Mouse (Mus musculus) C3H10T1/2 (cell line): ENCODE results near the gene Rab5if. TPM values are rescaled to one million over a fixed set of nuclear protein-coding genes. Genes with fewer than 3 reads are reported as not detected.

Experiments
- polyA plus RNA-seq, 2 experiments: library from polyadenylated mRNA; unstranded; fragments of >200 nt; fragmentation: generic; extraction: Trizol; gene quantifications; one replicate each; pipeline ENCODE4 v1.2.1; 2012; ENCODE audit warnings: missing spikeins in 2 of 2

The Rab5if gene
- 100 to 1,000 TPM; 129 to 173 TPM for polyA plus RNA-seq

GRCm38 (mm10) chr2:156862772-156863486, at the start of gene Rab5if:
Rab5if (plus strand) TSS chr2:156863128.

GRCm38 (mm10) chr2:156839319-156840191, 23.4 kb upstream of the Rab5if start, which contains the start of gene Tgif2:
Tgif2 (plus strand) TSS chr2:156840007.

GRCm38 (mm10) chr2:156857835-156858234, 5.1 kb upstream of the Rab5if start, which contains the start of gene 4930518I15Rik:
4930518I15Rik (minus strand) TSS chr2:156857946.

GRCm38 (mm10) chr2:156887017-156887416, 24.1 kb downstream of the Rab5if start, which contains the start of gene Sla2:
Sla2 (minus strand) TSS chr2:156887192.

Other genes with a start within 250 kb of the Rab5if start
- 10 to 100 TPM; 24.8 to 48.9 TPM for gene Dlgap4, start 249.4 kb upstream of the Rab5if start, polyA plus RNA-seq
- 10 to 100 TPM in 1 of 2 experiments, 1 to 10 TPM in 1; 2.9 to 24.5 TPM for gene Myl9, start 87.7 kb upstream of the Rab5if start, polyA plus RNA-seq
- 1 to 10 TPM in 1 of 2 experiments, under 1 TPM in 1; 0.70 to 2.3 TPM for gene Tgif2, start 23.1 kb upstream of the Rab5if start, polyA plus RNA-seq
- gene 4930518I15Rik, start 5.2 kb upstream of the Rab5if start, polyA plus RNA-seq, result 1 to 10 TPM in 1 of 2 experiments, under 1 TPM in 1; 0.06 to 1.0 TPM
- gene Sla2, start 24.1 kb downstream of the Rab5if start, polyA plus RNA-seq, result under 1 TPM; 0.37 to 0.57 TPM
- 10 to 100 TPM; 15.8 to 63.3 TPM for gene Ndrg3, start 128.9 kb downstream of the Rab5if start, polyA plus RNA-seq
- gene Dsn1, start 144.0 kb downstream of the Rab5if start, polyA plus RNA-seq, result 1 to 10 TPM; 1.4 to 8.6 TPM
- gene Soga1, start 216.1 kb downstream of the Rab5if start, polyA plus RNA-seq, result 10 to 100 TPM in 1 of 2 experiments, 1 to 10 TPM in 1; 1.3 to 10.1 TPM
- not detected for gene Tldc2, start 223.9 kb downstream of the Rab5if start, polyA plus RNA-seq